Mouse (Mus musculus) heart, embryonic 16.5 days (tissue): ENCODE results near the gene Nol12. TPM values are rescaled to one million over a fixed set of nuclear protein-coding genes. Genes with fewer than 3 reads are reported as not detected.

ENCODE experiments used
- ATAC-seq: fragments of 200-750 bp; cut with Nextera tagmentation; replicated peaks from 2 replicates; pipeline ENCODE4 v1.8.0; 2017; ENCODE audit warnings: moderate number of reproducible peaks; ENCODE audit not compliant: insufficient read depth, low FRiP score; ENCODE audit errors: extremely low read depth
- H3K27ac ChIP-seq: fragments of 300-500 bp; sonication (generic); 2 replicates; pipeline ENCODE4 v1.5.1; 2014; ENCODE audit warnings: mild to moderate bottlenecking, low read length, control low read depth, moderate library complexity
- H3K27me3 ChIP-seq: fragments of 300-500 bp; sonication (generic); 2 replicates; pipeline ENCODE4 v1.6.1; 2014; ENCODE audit warnings: low read length, mixed read lengths; ENCODE audit not compliant: control insufficient read depth, insufficient read depth
- H3K36me3 ChIP-seq: fragments of 300-500 bp; sonication (generic); 2 replicates; pipeline ENCODE4 v1.6.1; 2014; ENCODE audit not compliant: control insufficient read depth, insufficient read depth
- H3K4me1 ChIP-seq: fragments of 300-500 bp; sonication (generic); 2 replicates; pipeline ENCODE4 v1.6.1; 2014; ENCODE audit warnings: low read length, mixed read lengths; ENCODE audit not compliant: control insufficient read depth, insufficient read depth
- H3K4me2 ChIP-seq: fragments of 300-500 bp; sonication (generic); 2 replicates; pipeline ENCODE4 v1.6.1; 2014; ENCODE audit warnings: low read depth, mild to moderate bottlenecking, control low read depth, low read length
- H3K4me3 ChIP-seq: fragments of 300-500 bp; sonication (generic); 2 replicates; pipeline ENCODE4 v1.5.1; 2014; ENCODE audit warnings: mild to moderate bottlenecking, control low read depth, low read length
- H3K9ac ChIP-seq: fragments of 300-500 bp; sonication (generic); 2 replicates; pipeline ENCODE4 v1.6.1; 2014; ENCODE audit warnings: low read length, control low read depth
- H3K9me3 ChIP-seq: fragments of 300-500 bp; sonication (generic); replicated peaks from 2 replicates; pipeline ENCODE4 v1.6.1; 2016; ENCODE audit warnings: low read length; ENCODE audit not compliant: control insufficient read depth
- WGBS: fragments of 180-500 bp; shearing (Covaris S2); extraction: QIAGEN DNeasy Blood & Tissue Kit; methylation state at CpG from one replicate; pipeline ENCODE4 v1.1.7; 2014; 5-methylcytosine and 5-hydroxymethylcytosine counted together
- polyA plus RNA-seq: library from polyadenylated mRNA; unstranded; fragments of >200 nt; fragmentation: Nextera tagmentation; extraction: Ambion mirVana; gene quantifications from 2 replicates; pipeline ENCODE4 v1.2.1, GENCODE M21; 2015

Nol12 gene
- polyA plus RNA-seq, 1 experiment from 2014 or later = 33.7 TPM

DNA sequence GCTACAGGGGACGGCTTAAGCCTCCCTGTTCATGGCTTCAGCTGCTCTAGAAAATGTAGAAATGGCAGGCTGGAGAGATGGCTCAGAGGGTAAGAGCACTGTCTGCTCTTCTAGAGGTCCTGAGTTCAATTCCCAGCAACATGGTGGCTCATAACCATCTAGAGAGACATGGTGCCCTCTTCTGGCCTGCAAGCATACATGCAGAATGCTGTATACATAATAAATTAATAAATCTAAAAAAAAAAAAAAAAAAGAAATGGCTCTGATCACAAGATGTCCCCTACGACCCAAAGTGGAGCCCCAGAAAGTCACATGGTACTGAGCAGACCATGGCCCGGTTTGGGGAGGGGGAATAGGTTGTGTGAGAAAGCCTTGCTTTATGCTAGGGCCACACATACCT is 20.9 kb downstream of the Nol12 start:
- H3K27me3 ChIP-seq = no peaks in the 10 kb centered on the region
- no peak overlapping the region for H3K27ac ChIP-seq
- WGBS = 64% methylated on average over 3 of the region's 3 CpGs
- ATAC-seq = no peak
- H3K9me3 ChIP-seq = no peaks in the 10 kb centered on the region
- no peak overlapping the region for H3K4me2 ChIP-seq
- no peaks in the 10 kb centered on the region for H3K36me3 ChIP-seq
- H3K4me3 ChIP-seq = no peak overlapping the region
- no peak overlapping the region for H3K9ac ChIP-seq
- H3K4me1 ChIP-seq = no peaks in the 10 kb centered on the region

DNA sequence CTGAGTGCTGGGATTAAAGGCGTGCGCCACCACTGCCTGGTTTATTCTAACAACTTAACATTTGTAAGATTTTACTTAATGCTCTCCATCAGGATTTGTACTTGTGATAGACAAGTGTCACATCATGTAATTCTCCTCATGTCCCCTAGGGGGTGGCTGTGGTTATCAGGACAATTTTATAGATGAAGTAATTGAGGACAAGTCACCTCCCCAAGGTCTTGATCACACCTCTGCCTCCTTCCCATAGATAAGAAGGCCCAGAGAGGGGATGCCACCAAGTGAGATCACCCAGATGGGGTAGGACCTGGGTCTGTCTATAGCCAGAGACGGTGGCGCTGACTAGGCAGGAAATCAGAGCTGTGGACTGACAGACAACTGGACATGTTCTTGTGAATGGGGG is 21.6 kb downstream of the Nol12 start:
- H3K4me1 ChIP-seq = no peaks in the 10 kb centered on the region
- no peaks in the 10 kb centered on the region for H3K9me3 ChIP-seq
- ATAC-seq = no peak
- 69% methylated on average over 4 of the region's 4 CpGs for WGBS
- no peak overlapping the region for H3K4me3 ChIP-seq
- no peak overlapping the region for H3K9ac ChIP-seq
- H3K36me3 ChIP-seq = no peaks in the 10 kb centered on the region
- H3K27ac ChIP-seq = no peak overlapping the region
- no peak overlapping the region for H3K4me2 ChIP-seq
- no peaks in the 10 kb centered on the region for H3K27me3 ChIP-seq

DNA sequence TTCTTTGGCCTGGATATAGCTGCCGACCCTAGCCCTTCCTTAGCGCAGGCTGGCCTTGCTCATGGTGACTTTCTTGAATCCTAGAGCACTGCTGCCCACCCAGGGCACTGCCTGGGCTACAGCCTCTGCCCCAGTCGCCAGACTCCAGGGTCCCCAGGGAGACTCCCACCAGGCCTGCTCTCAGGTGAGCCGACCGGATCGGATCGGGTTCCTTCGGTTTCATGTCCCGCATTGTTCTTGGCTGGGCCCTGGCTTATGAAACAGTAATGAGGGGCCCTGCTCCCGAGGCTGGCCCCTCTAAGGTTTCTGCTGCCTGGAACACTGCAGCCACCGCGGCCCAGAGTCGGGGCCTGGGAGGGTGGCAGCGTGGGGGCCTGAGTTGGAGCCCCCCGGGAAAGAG is 22.3 kb downstream of the Nol12 start:
- Histone ChIP-seq H3K9me3 (no peaks in the 10 kb centered on the region), H3K27me3 (no peaks in the 10 kb centered on the region), H3K9ac (no peak overlapping the region), H3K4me2 (no peak overlapping the region), H3K4me3 (no peak overlapping the region), H3K36me3 (no peaks in the 10 kb centered on the region), H3K4me1 (no peaks in the 10 kb centered on the region), H3K27ac (no peak overlapping the region)
- no peak for ATAC-seq
- 42% methylated on average over 15 of the region's 15 CpGs for WGBS

GRCm38 (mm10) chr15:78959537-78959936 is 24.8 kb downstream of the Nol12 start:
- Histone ChIP-seq H3K27me3 (no peaks in the 10 kb centered on the region), H3K27ac (no peak overlapping the region), H3K4me1 (0 out of 2 replicates have a peak, but pooled peaks cover 3% of the 10 kb centered on the region), H3K4me2 (no peak overlapping the region), H3K9ac (no peak overlapping the region), H3K9me3 (no peaks in the 10 kb centered on the region), H3K36me3 (no peaks in the 10 kb centered on the region), H3K4me3 (no peak overlapping the region)
- ATAC-seq = no peak
- 82% methylated on average over 11 of the region's 11 CpGs for WGBS

DNA sequence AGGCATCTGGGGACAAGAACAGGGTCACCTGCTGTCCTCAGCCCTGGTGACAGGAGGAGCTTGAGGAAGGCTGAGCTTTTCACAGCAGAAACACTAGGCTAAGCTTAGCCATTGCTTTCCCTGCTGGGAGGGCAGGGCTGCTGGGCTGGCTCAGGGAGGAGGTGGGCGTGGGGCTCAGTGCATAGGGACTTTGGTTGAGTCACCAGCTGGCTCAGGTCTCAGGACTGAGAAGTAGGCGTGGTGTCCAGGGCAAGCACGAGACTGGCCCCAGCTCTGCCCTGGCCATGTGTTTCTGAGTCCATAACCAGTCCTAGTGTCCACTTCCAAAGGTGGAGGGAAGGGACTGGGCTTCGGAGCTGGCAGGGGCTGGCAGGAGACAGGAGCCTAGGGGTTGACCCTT is 25.4 kb downstream of the Nol12 start:
- H3K27me3 ChIP-seq = no peaks in the 10 kb centered on the region

GRCm38 (mm10) chr15:78962885-78963284 is 28.2 kb downstream of the Nol12 start:
- H3K4me3 ChIP-seq = no peak overlapping the region
- ATAC-seq = no peak; the same call in 1 of the 2 replicates
- H3K4me1 ChIP-seq = 0 out of 2 replicates have a peak, but pooled peaks cover 3% of the 10 kb centered on the region
- no peaks in the 10 kb centered on the region for H3K36me3 ChIP-seq
- H3K4me2 ChIP-seq = no peak overlapping the region
- no peak overlapping the region for H3K9ac ChIP-seq
- H3K27me3 ChIP-seq = no peaks in the 10 kb centered on the region
- H3K9me3 ChIP-seq = no peaks in the 10 kb centered on the region
- no peak overlapping the region for H3K27ac ChIP-seq
- WGBS = 25% methylated on average over 2 of the region's 2 CpGs

More for the DNA sequence above, 25.4 kb downstream of the Nol12 start:
- ATAC-seq = no peak
- Histone ChIP-seq H3K36me3 (no peaks in the 10 kb centered on the region), H3K27ac (no peak overlapping the region), H3K9me3 (no peaks in the 10 kb centered on the region), H3K4me2 (no peak overlapping the region), H3K4me1 (0 out of 2 replicates have a peak, but pooled peaks cover 3% of the 10 kb centered on the region), H3K9ac (no peak overlapping the region), H3K4me3 (no peak overlapping the region)
- 69% methylated on average over 4 of the region's 4 CpGs for WGBS

DNA sequence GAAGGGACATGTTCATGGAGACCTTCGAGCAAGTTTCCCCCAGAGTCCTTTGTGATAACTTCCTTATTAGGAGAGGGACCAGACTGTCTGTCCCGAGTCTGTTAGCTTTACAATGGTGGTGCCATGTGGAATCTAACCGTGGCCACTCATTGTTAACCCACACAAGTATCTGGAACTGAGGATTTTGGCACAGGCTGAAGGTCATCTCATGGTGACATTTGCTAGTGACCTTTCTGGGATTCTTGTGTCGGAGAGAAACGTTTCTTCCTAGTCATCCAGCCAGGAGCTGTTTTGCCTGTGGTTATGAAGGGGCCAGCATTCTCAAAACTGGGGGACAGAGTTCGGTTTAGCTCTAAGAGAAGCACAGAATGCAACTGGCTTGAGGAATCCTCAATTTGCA is 36.9 kb downstream of the Nol12 start:
- Histone ChIP-seq H3K36me3 (no peaks in the 10 kb centered on the region), H3K4me2 (no peak overlapping the region), H3K4me1 (no peaks in the 10 kb centered on the region), H3K27ac (no peak overlapping the region), H3K9ac (no peak overlapping the region), H3K4me3 (no peak overlapping the region), H3K27me3 (no peaks in the 10 kb centered on the region), H3K9me3 (no peaks in the 10 kb centered on the region)
- no peak for ATAC-seq
- WGBS = 53% methylated on average over 6 of the region's 6 CpGs

GRCm38 (mm10) chr15:78973950-78974349 is 39.2 kb downstream of the Nol12 start:
- WGBS = 77% methylated on average over 7 of the region's 7 CpGs
- Histone ChIP-seq H3K4me2 (no peak overlapping the region), H3K27ac (no peak overlapping the region), H3K4me3 (no peak overlapping the region), H3K4me1 (peaks cover 6% of the 10 kb centered on the region), H3K9ac (no peak overlapping the region), H3K9me3 (no peaks in the 10 kb centered on the region), H3K27me3 (no peaks in the 10 kb centered on the region), H3K36me3 (no peaks in the 10 kb centered on the region)
- ATAC-seq = no peak

DNA sequence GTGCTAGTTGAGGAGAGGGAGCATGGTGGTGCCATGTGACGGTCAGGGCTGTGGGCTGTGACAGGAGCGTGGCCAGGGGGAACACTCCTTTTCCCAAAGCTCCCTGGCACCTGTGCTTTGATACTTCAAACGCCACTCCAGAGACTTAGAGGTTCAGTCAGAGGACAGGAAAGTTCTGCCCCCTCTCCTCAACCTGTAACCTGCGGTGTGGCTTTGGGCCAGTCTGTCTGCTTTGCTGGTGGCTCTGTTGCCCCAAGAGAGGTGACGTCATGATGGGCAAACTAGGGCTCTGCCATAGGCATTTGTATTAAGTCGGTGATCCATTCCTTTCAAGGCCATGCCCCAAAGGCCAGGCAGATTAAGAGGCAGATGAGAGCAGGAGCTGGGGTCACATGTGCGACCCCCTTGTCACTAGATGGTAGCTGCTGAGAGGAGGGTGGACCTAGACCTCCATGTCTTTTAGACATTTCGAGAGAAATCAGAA is 43.0 kb downstream of the Nol12 start:
- ATAC-seq = no peak
- H3K9me3 ChIP-seq = no peaks in the 10 kb centered on the region

More for the DNA sequence above, 43.0 kb downstream of the Nol12 start:
- Histone ChIP-seq H3K36me3 (no peaks in the 10 kb centered on the region), H3K4me3 (no peak overlapping the region), H3K27ac (no peak overlapping the region), H3K4me1 (peaks cover 19% of the 10 kb centered on the region), H3K4me2 (no peak overlapping the region), H3K9ac (no peak overlapping the region), H3K27me3 (no peaks in the 10 kb centered on the region)
- 88% methylated on average over 8 of the region's 8 CpGs for WGBS
